Comparison of ENCODE assay signal across 9 mouse cellular contexts in the genomic region with DNA sequence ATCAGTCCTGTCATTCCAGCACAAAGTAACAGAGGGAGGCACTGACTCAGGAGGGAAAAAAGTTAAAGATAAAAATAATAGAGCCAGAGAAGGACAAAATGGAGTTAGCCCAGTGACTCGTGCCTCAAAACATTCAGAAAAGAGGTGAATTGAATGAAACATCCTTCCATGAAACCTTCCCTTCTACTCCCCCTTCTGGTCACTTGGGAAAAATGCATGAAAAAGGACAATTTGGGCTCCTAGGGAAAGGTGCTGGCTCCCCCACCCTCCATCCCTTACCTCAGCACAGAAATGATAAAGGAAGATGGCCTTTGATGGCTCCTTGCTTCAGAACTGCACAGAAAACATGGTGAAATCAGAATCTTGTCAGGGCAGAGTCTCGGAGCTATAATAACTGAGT. TPM values are rescaled to one million over a fixed set of nuclear protein-coding genes. Genes with fewer than 3 reads are reported as not detected.
DNase-seq lines count a peak whose midpoint lies in the region; ATAC-seq and TF ChIP-seq lines count a peak whose summit lies in the region.
"Had no signal": no experiment of that assay in that cellular context is flagged by ENCODE, and none has a peak within 500 bp of the region (broad histone marks: within the 10 kb centered on the region; RNA-seq: fewer than 3 reads in every experiment).

No protein-coding gene starts in this region.

- ATAC-seq in frontal cortex, adult (ENCODE audit: low TSS enrichment) = peak; percentile 66; the same call in 1 of the 2 replicates
- no peak for ATAC-seq in lung, embryonic 14.5 days (ENCODE audit: insufficient read depth)
- ATAC-seq in megakaryocyte-erythroid progenitor cell, adult 5-6 weeks (replicated peaks; ENCODE audit: low FRiP score, low TSS enrichment, poor library complexity, severe bottlenecking) = peak; percentile 72; the same call in 1 of the 2 replicates

- H3K4me2 ChIP-seq in lung, embryonic 14.5 days = no peak overlapping the region

- H3K27me3 ChIP-seq in lung, embryonic 14.5 days (ENCODE audit: insufficient read depth, low read length) = no peaks in the 10 kb centered on the region

- no peak for DNase-seq in frontal cortex, postnatal 10 days (ENCODE audit: low spot score in 2 of 2)
- DNase-seq in lung, embryonic 14.5 days = peak; percentile 57
- DNase-seq in lung, postnatal 36 days = no peak
- DNase-seq in Muller cell, postnatal 12 days (ENCODE audit: inconsistent ontology term) = peak; percentile 40
- DNase-seq in left cerebral cortex, adult 18-20 months (ENCODE audit: low spot score in 2 of 2) = no peak
- no peak for DNase-seq in right cerebral cortex, postnatal 25 days

- 31% methylated on average over 2 of the region's 2 CpGs for WGBS in lung, embryonic 14.5 days

- no peaks in the 10 kb centered on the region for H3K36me3 ChIP-seq in lung, embryonic 14.5 days (ENCODE audit: insufficient read depth)

- no peak overlapping the region for H3K9ac ChIP-seq in lung, embryonic 14.5 days

- H3K4me3 ChIP-seq in lung, embryonic 14.5 days (ENCODE audit: low read depth, low read length) = no peak overlapping the region

- no peak overlapping the region for H3K27ac ChIP-seq in lung, embryonic 14.5 days (ENCODE audit: low read depth)

- no peaks in the 10 kb centered on the region for H3K4me1 ChIP-seq in lung, embryonic 14.5 days (ENCODE audit: insufficient read depth)

- TF ChIP-seq CTCF in lung, embryonic 14.5 days (IDR thresholded peaks at IDR 0.05; ENCODE audit: low read depth) = peak; percentile 64

- H3K9me3 ChIP-seq in lung, embryonic 14.5 days (ENCODE audit: low read depth, low read length) = no peaks in the 10 kb centered on the region

RNA-seq across cellular contexts. Expression of gene Arsa, which starts 8.6 kb away (rescaled TPM):
- 12.7 and 14.2 TPM in 2 replicates for polyA plus RNA-seq in lung, embryonic 14.5 days (2014; fragmentation: Nextera tagmentation; extraction: Ambion mirVana)
- 10.7 and 18.3 TPM in 2 replicates for total RNA-seq in megakaryocyte-erythroid progenitor cell, adult 5-6 weeks (2014; fragmentation: Nextera tagmentation)
- total RNA-seq in megakaryocyte-erythroid progenitor cell, adult 5-6 weeks (2017) = 7.1 and 17.4 TPM in 2 replicates
- total RNA-seq in left cerebral cortex, adult 18-20 months (2021) = 10 to 100 TPM; 30.6 to 31.7 TPM

RNA-seq across cellular contexts. Expression of gene Mapk8ip2, which starts 14.9 kb away (rescaled TPM):
- polyA plus RNA-seq in lung, embryonic 14.5 days (2014; fragmentation: Nextera tagmentation; extraction: Ambion mirVana) = 0.57 and 0.60 TPM in 2 replicates
- total RNA-seq in megakaryocyte-erythroid progenitor cell, adult 5-6 weeks (2014; fragmentation: Nextera tagmentation) = not detected in 2 replicates
- total RNA-seq in megakaryocyte-erythroid progenitor cell, adult 5-6 weeks (2017) = not detected in 2 replicates
- total RNA-seq in left cerebral cortex, adult 18-20 months (2021) = 100 to 1,000 TPM; 228 to 240 TPM

RNA-seq across cellular contexts. Expression of gene Shank3, which starts 30.8 kb away (rescaled TPM):
- 3.2 and 3.9 TPM in 2 replicates for polyA plus RNA-seq in lung, embryonic 14.5 days (2014; fragmentation: Nextera tagmentation; extraction: Ambion mirVana)
- 77.1 and 87.3 TPM in 2 replicates for total RNA-seq in megakaryocyte-erythroid progenitor cell, adult 5-6 weeks (2014; fragmentation: Nextera tagmentation)
- total RNA-seq in megakaryocyte-erythroid progenitor cell, adult 5-6 weeks (2017) = 11.8 and 48.9 TPM in 2 replicates
- total RNA-seq in left cerebral cortex, adult 18-20 months (2021) = 100 to 1,000 TPM; 220 TPM

RNA-seq across cellular contexts. Expression of gene Chkb, which starts 38.9 kb away (rescaled TPM):
- 45.9 and 48.3 TPM in 2 replicates for polyA plus RNA-seq in lung, embryonic 14.5 days (2014; fragmentation: Nextera tagmentation; extraction: Ambion mirVana)
- 56.6 and 59.9 TPM in 2 replicates for total RNA-seq in megakaryocyte-erythroid progenitor cell, adult 5-6 weeks (2014; fragmentation: Nextera tagmentation)
- total RNA-seq in megakaryocyte-erythroid progenitor cell, adult 5-6 weeks (2017) = 14.5 and 14.9 TPM in 2 replicates
- total RNA-seq in left cerebral cortex, adult 18-20 months (2021) = 10 to 100 TPM; 42.7 to 45.2 TPM

RNA-seq across cellular contexts. Expression of gene Gm44502, which starts 39.1 kb away (rescaled TPM):
- 0.15 TPM in 1 of 2 replicates, not detected in the other for polyA plus RNA-seq in lung, embryonic 14.5 days (2014; fragmentation: Nextera tagmentation; extraction: Ambion mirVana)
- not detected in 2 replicates for total RNA-seq in megakaryocyte-erythroid progenitor cell, adult 5-6 weeks (2014; fragmentation: Nextera tagmentation)
- 0.57 TPM in 1 of 2 replicates, not detected in the other for total RNA-seq in megakaryocyte-erythroid progenitor cell, adult 5-6 weeks (2017)
- under 1 TPM in 1 of 2 experiments, not detected in 1; 0.09 TPM for total RNA-seq in left cerebral cortex, adult 18-20 months (2021)
- polyA plus RNA-seq: kidney, embryonic 16.5 days had no signal

Comparison
In these comparisons a context has a peak if more than half of its experiments do, and no peak if none do; other contexts are left out.
1. DNase-seq: peak in lung, embryonic 14.5 days (single experiment) and Muller cell, postnatal 12 days (single experiment); none in frontal cortex, postnatal 10 days (0 of 2), lung, postnatal 36 days (single experiment), left cerebral cortex, adult 18-20 months (0 of 2) and right cerebral cortex, postnatal 25 days (single experiment).
2. RNA of gene Mapk8ip2, which starts 14.9 kb away (total RNA-seq): 228 to 240 TPM in left cerebral cortex, adult 18-20 months; not detected in megakaryocyte-erythroid progenitor cell, adult 5-6 weeks; every median in the first group is over 100 times any median in the second.